Mouse (Mus musculus): ENCODE results near the gene Anxa11. TPM values are rescaled to one million over a fixed set of nuclear protein-coding genes. Genes with fewer than 3 reads are reported as not detected.
"Not testable (repeated sequence)": the region's sequence is repeated elsewhere in the genome, so short reads cannot be mapped to it uniquely, and the experiment has no call there.

Anxa11 gene
- polyA plus RNA-seq, 1 experiment from 2014 or later, result 27.0 TPM

- Histone ChIP-seq H3K9me3 (replicated peaks) (no peaks in the 10 kb centered on the region), H3K27me3 (no peaks in the 10 kb centered on the region), H3K4me1 (replicated peaks) (peaks cover 25% of the 10 kb centered on the region), H3K36me3 (no peaks in the 10 kb centered on the region), H3K4me2 (peak overlapping the region; percentile 95), H3K4me3 (peak overlapping the region; percentile 90), H3K9ac (peak overlapping the region; percentile 83), H3K27ac (peak overlapping the region; percentile 63)
- no peak for ATAC-seq (replicated peaks; ENCODE audit: insufficient number of reproducible peaks, insufficient read depth, low FRiP score, low read depth)
- WGBS, result 2% methylated on average over 12 of the region's 12 CpGs
Observed at GRCm38 (mm10) chr14:25842688-25843003, 690 bp downstream of the Anxa11 start.

GRCm38 (mm10) chr14:25844372-25844771 lies 2.4 kb downstream of the Anxa11 start:
- Histone ChIP-seq H3K27ac (no peak overlapping the region), H3K9ac (no peak overlapping the region), H3K36me3 (no peaks in the 10 kb centered on the region), H3K4me3 (no peak overlapping the region), H3K4me2 (no peak overlapping the region), H3K9me3 (replicated peaks) (no peaks in the 10 kb centered on the region), H3K27me3 (no peaks in the 10 kb centered on the region), H3K4me1 (replicated peaks) (peaks cover 24% of the 10 kb centered on the region)
- WGBS, result 92% methylated on average over 4 of the region's 4 CpGs
- no peak for ATAC-seq (replicated peaks; ENCODE audit: insufficient number of reproducible peaks, insufficient read depth, low FRiP score, low read depth)

GRCm38 (mm10) chr14:25845832-25846383 lies 4.0 kb downstream of the Anxa11 start:
- Histone ChIP-seq H3K4me2 (no peak overlapping the region), H3K4me3 (no peak overlapping the region), H3K4me1 (replicated peaks) (peaks cover 26% of the 10 kb centered on the region), H3K27me3 (no peaks in the 10 kb centered on the region), H3K9me3 (replicated peaks) (no peaks in the 10 kb centered on the region), H3K36me3 (no peaks in the 10 kb centered on the region), H3K27ac (no peak overlapping the region), H3K9ac (no peak overlapping the region)
- no peak for ATAC-seq (replicated peaks; ENCODE audit: insufficient number of reproducible peaks, insufficient read depth, low FRiP score, low read depth)
- 81% methylated on average over 6 of the region's 6 CpGs for WGBS

- Histone ChIP-seq H3K27me3 (no peaks in the 10 kb centered on the region), H3K4me3 (no peak overlapping the region), H3K36me3 (no peaks in the 10 kb centered on the region), H3K4me2 (no peak overlapping the region), H3K27ac (no peak overlapping the region), H3K9me3 (replicated peaks) (no peaks in the 10 kb centered on the region), H3K9ac (no peak overlapping the region), H3K4me1 (replicated peaks) (peaks cover 29% of the 10 kb centered on the region)
- ATAC-seq (replicated peaks; ENCODE audit: insufficient number of reproducible peaks, insufficient read depth, low FRiP score, low read depth), result no peak
- 73% methylated on average over 8 of the region's 8 CpGs for WGBS
Observed at GRCm38 (mm10) chr14:25846516-25846915, 4.6 kb downstream of the Anxa11 start.

GRCm38 (mm10) chr14:25847660-25848059 lies 5.7 kb downstream of the Anxa11 start:
- Histone ChIP-seq H3K9ac (no peak overlapping the region), H3K36me3 (no peaks in the 10 kb centered on the region), H3K27me3 (no peaks in the 10 kb centered on the region), H3K27ac (no peak overlapping the region), H3K4me1 (replicated peaks) (peaks cover 27% of the 10 kb centered on the region), H3K4me2 (no peak overlapping the region), H3K9me3 (replicated peaks) (no peaks in the 10 kb centered on the region), H3K4me3 (no peak overlapping the region)
- 32% methylated on average over 9 of the region's 9 CpGs for WGBS
- ATAC-seq (replicated peaks; ENCODE audit: insufficient number of reproducible peaks, insufficient read depth, low FRiP score, low read depth), result no peak

- H3K4me3 ChIP-seq, result no peak overlapping the region
- no peak for ATAC-seq (replicated peaks; ENCODE audit: insufficient number of reproducible peaks, insufficient read depth, low FRiP score, low read depth)
- no peaks in the 10 kb centered on the region for H3K27me3 ChIP-seq
- 78% methylated on average over 6 of the region's 6 CpGs for WGBS
- H3K4me1 ChIP-seq (replicated peaks), result peaks cover 28% of the 10 kb centered on the region
- H3K36me3 ChIP-seq, result no peaks in the 10 kb centered on the region
- H3K9me3 ChIP-seq (replicated peaks), result no peaks in the 10 kb centered on the region
- no peak overlapping the region for H3K9ac ChIP-seq
- no peak overlapping the region for H3K4me2 ChIP-seq
- no peak overlapping the region for H3K27ac ChIP-seq
Observed at GRCm38 (mm10) chr14:25848237-25848636, 6.3 kb downstream of the Anxa11 start.

GRCm38 (mm10) chr14:25848708-25849107 lies 6.8 kb downstream of the Anxa11 start:
- H3K4me1 ChIP-seq (replicated peaks), result peaks cover 33% of the 10 kb centered on the region
- ATAC-seq (replicated peaks; ENCODE audit: insufficient number of reproducible peaks, insufficient read depth, low FRiP score, low read depth); H3K27ac ChIP-seq; H3K9me3 ChIP-seq (replicated peaks); H3K4me2 ChIP-seq; H3K27me3 ChIP-seq; H3K36me3 ChIP-seq; H3K4me3 ChIP-seq; H3K9ac ChIP-seq: not testable (repeated sequence)
- 91% methylated on average over 3 of the region's 4 CpGs for WGBS

GRCm38 (mm10) chr14:25850433-25850832 lies 8.5 kb downstream of the Anxa11 start:
- ATAC-seq (replicated peaks; ENCODE audit: insufficient number of reproducible peaks, insufficient read depth, low FRiP score, low read depth), result no peak
- WGBS, result 97% methylated on average over 2 of the region's 2 CpGs
- Histone ChIP-seq H3K4me2 (no peak overlapping the region), H3K4me1 (replicated peaks) (peaks cover 37% of the 10 kb centered on the region), H3K9me3 (replicated peaks) (no peaks in the 10 kb centered on the region), H3K27me3 (no peaks in the 10 kb centered on the region), H3K36me3 (no peaks in the 10 kb centered on the region), H3K27ac (no peak overlapping the region), H3K9ac (no peak overlapping the region), H3K4me3 (no peak overlapping the region)

GRCm38 (mm10) chr14:25851189-25851588 lies 9.2 kb downstream of the Anxa11 start:
- Histone ChIP-seq H3K4me3 (no peak overlapping the region), H3K27ac (no peak overlapping the region), H3K9me3 (replicated peaks) (no peaks in the 10 kb centered on the region), H3K4me2 (no peak overlapping the region), H3K9ac (no peak overlapping the region), H3K4me1 (replicated peaks) (peaks cover 37% of the 10 kb centered on the region), H3K27me3 (no peaks in the 10 kb centered on the region), H3K36me3 (no peaks in the 10 kb centered on the region)
- no peak for ATAC-seq (replicated peaks; ENCODE audit: insufficient number of reproducible peaks, insufficient read depth, low FRiP score, low read depth)
- WGBS, result 53% methylated on average over 6 of the region's 6 CpGs

GRCm38 (mm10) chr14:25852121-25852561 lies 10.2 kb downstream of the Anxa11 start:
- Histone ChIP-seq H3K4me3 (no peak overlapping the region), H3K36me3 (no peaks in the 10 kb centered on the region), H3K27ac (no peak overlapping the region), H3K27me3 (no peaks in the 10 kb centered on the region), H3K4me2 (no peak overlapping the region), H3K4me1 (replicated peaks) (peaks cover 35% of the 10 kb centered on the region), H3K9ac (no peak overlapping the region), H3K9me3 (replicated peaks) (no peaks in the 10 kb centered on the region)
- WGBS, result 77% methylated on average over 11 of the region's 11 CpGs
- no peak for ATAC-seq (replicated peaks; ENCODE audit: insufficient number of reproducible peaks, insufficient read depth, low FRiP score, low read depth)

GRCm38 (mm10) chr14:25853295-25853694 lies 11.3 kb downstream of the Anxa11 start:
- Histone ChIP-seq H3K36me3 (no peaks in the 10 kb centered on the region), H3K27ac (0 out of 2 replicates have a peak overlapping the region, but pooled peaks have one; percentile 31), H3K27me3 (no peaks in the 10 kb centered on the region), H3K9ac (no peak overlapping the region), H3K4me3 (no peak overlapping the region), H3K4me2 (no peak overlapping the region), H3K9me3 (replicated peaks) (no peaks in the 10 kb centered on the region), H3K4me1 (replicated peaks) (peaks cover 40% of the 10 kb centered on the region)
- no peak for ATAC-seq (replicated peaks; ENCODE audit: insufficient number of reproducible peaks, insufficient read depth, low FRiP score, low read depth)
- 44% methylated on average over 6 of the region's 6 CpGs for WGBS

- ATAC-seq (replicated peaks; ENCODE audit: insufficient number of reproducible peaks, insufficient read depth, low FRiP score, low read depth), result no peak
- Histone ChIP-seq H3K4me2 (no peak overlapping the region), H3K27me3 (no peaks in the 10 kb centered on the region), H3K4me3 (no peak overlapping the region), H3K36me3 (no peaks in the 10 kb centered on the region), H3K4me1 (replicated peaks) (peaks cover 40% of the 10 kb centered on the region), H3K9me3 (replicated peaks) (no peaks in the 10 kb centered on the region), H3K9ac (no peak overlapping the region), H3K27ac (0 out of 2 replicates have a peak overlapping the region, but pooled peaks have one; percentile 31)
- 84% methylated on average over 16 of the region's 16 CpGs for WGBS
Observed at GRCm38 (mm10) chr14:25853717-25854452, 11.9 kb downstream of the Anxa11 start.
